Mouse (Mus musculus): ENCODE data around the gene Slc12a4. TPM values are rescaled to one million over a fixed set of nuclear protein-coding genes. Genes with fewer than 3 reads are reported as not detected.
"Not testable (repeated sequence)": the region's sequence is repeated elsewhere in the genome, so short reads cannot be mapped to it uniquely, and the experiment has no call there.

Gene Slc12a4
- polyA plus RNA-seq, 1 experiment from 2014 or later, result 38.4 TPM

DNA sequence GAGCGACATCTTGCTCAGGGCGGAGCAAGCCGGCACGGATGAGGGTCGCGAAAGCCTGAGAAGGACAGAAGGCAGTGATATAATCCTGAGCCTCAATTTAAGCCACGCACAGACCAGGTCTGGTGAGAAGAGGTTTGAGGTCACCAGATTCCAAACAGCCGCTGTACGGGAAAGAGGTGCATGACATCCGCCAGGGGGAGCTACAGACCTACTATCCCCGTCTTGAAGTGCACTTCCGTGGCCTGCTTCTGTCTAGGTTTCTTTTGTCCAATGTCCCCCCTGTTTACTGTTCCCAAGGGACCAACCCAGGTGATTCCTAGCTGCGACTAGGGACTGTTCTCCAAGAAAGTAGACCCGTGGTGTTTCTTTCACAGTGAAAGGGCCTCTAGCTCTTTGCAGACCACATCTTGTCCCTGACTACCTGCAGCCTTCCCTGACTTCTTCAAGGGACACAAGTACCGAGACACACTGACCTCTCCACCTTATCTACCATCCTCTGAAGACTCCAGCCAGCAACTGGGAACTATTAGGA is 25.0 kb upstream of the Slc12a4 start, which contains the start of gene Dus2:
Gene Dus2, plus strand, starts transcription at position 482 of the 532 bp plus-strand sequence.
- Histone ChIP-seq H3K4me1 (ENCODE audit: control insufficient read depth in 2 of 2, insufficient read depth in 2 of 2, low read length in 2 of 2) (peaks cover 5 to 8% of the 10 kb centered on the region in 2 experiments; a peak in 2 of 4 replicates), H3K9me3 (ENCODE audit: control insufficient read depth, low read length) (no peaks in the 10 kb centered on the region), H3K27me3 (ENCODE audit: control insufficient read depth, insufficient read depth, low read length) (no peaks in the 10 kb centered on the region), H3K4me2 (ENCODE audit: low read length) (peak within 1 kb of the TSS; percentile 34), H3K9ac (ENCODE audit: low read length) (peak within 1 kb of the TSS; percentile 56; the same call in 1 of the 2 replicates), H3K27ac (replicated peaks in 1 of 2; ENCODE audit: control insufficient read depth in 1 of 2, insufficient read depth in 1 of 2, low read depth in 2 of 2, low read length in 2 of 2) (no peak within 1 kb of the TSS), H3K36me3 (ENCODE audit: control insufficient read depth, insufficient read depth, low read length) (no peaks in the 10 kb centered on the region), H3K4me3 (ENCODE audit: control insufficient read depth in 1 of 2, insufficient read depth in 1 of 2, low read depth in 1 of 2, low read length in 2 of 2) (no peak within 1 kb of the TSS)
- ATAC-seq (ENCODE audit: insufficient number of reproducible peaks, insufficient read depth, low FRiP score, low read depth), result peak; percentile 75; the same call in 1 of the 2 replicates
- WGBS, result 8% methylated on average over 15 of the region's 15 CpGs

DNA sequence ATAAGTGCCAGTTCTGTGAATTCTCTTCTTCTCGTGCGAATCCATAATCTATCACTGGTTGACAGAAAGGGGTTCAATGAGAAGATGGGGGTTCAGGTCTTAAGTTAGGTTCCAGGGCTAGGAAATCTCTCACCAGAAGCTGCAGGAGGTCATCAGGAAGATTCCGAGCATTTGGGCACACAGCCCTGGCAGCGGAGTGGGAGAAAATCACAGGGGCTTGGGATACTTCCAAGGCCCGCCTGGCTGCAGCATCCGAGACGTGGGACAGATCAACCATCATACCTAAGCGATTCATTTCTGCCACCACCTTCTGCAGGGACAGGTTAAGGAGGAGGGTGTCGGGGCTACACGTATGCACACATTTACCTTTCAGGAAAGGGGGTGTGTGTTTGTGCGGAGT is 22.6 kb upstream of the Slc12a4 start:
- Histone ChIP-seq H3K9ac (ENCODE audit: low read length) (no peak overlapping the region), H3K27me3 (ENCODE audit: control insufficient read depth, insufficient read depth, low read length) (no peaks in the 10 kb centered on the region), H3K27ac (replicated peaks in 1 of 2; ENCODE audit: control insufficient read depth in 1 of 2, insufficient read depth in 1 of 2, low read depth in 2 of 2, low read length in 2 of 2) (no peak overlapping the region), H3K4me1 (ENCODE audit: control insufficient read depth in 2 of 2, insufficient read depth in 2 of 2, low read length in 2 of 2) (peaks cover 5 to 8% of the 10 kb centered on the region in 2 experiments; a peak in 2 of 4 replicates), H3K4me3 (ENCODE audit: control insufficient read depth in 1 of 2, insufficient read depth in 1 of 2, low read depth in 1 of 2, low read length in 2 of 2) (no peak overlapping the region), H3K36me3 (ENCODE audit: control insufficient read depth, insufficient read depth, low read length) (no peaks in the 10 kb centered on the region), H3K9me3 (ENCODE audit: control insufficient read depth, low read length) (no peaks in the 10 kb centered on the region), H3K4me2 (ENCODE audit: low read length) (no peak overlapping the region)
- ATAC-seq (ENCODE audit: insufficient number of reproducible peaks, insufficient read depth, low FRiP score, low read depth), result no peak
- 77% methylated on average over 11 of the region's 11 CpGs for WGBS

DNA sequence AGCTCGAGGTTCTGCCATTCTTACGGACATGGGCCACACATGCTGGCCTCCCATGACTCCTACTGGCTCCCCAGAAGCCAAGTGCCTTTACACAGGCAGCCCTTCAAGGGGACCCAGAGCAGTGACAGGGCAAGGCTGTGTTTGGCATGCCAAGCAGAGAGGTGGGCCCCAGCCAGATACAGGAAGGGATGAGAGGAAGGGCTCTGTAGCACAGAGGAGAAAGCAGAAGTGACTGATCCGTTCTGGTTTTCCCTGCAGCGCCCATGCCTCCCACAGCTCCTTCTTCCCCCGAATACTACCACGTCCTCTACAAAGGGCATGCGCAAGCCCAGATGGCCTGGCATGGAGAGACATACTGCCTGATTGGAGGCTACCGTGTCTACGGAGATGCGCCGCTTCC is 17.5 kb upstream of the Slc12a4 start:
- not testable (repeated sequence) for H3K4me3 ChIP-seq (ENCODE audit: control insufficient read depth in 1 of 2, insufficient read depth in 1 of 2, low read depth in 1 of 2, low read length in 2 of 2); H3K27ac ChIP-seq (replicated peaks in 1 of 2; ENCODE audit: control insufficient read depth in 1 of 2, insufficient read depth in 1 of 2, low read depth in 2 of 2, low read length in 2 of 2); H3K9me3 ChIP-seq (ENCODE audit: control insufficient read depth, low read length); H3K9ac ChIP-seq (ENCODE audit: low read length); H3K4me2 ChIP-seq (ENCODE audit: low read length); H3K4me1 ChIP-seq (ENCODE audit: control insufficient read depth in 2 of 2, insufficient read depth in 2 of 2, low read length in 2 of 2); H3K36me3 ChIP-seq (ENCODE audit: control insufficient read depth, insufficient read depth, low read length); ATAC-seq (ENCODE audit: insufficient number of reproducible peaks, insufficient read depth, low FRiP score, low read depth); H3K27me3 ChIP-seq (ENCODE audit: control insufficient read depth, insufficient read depth, low read length)
- WGBS, result 79% methylated on average over 11 of the region's 11 CpGs

DNA sequence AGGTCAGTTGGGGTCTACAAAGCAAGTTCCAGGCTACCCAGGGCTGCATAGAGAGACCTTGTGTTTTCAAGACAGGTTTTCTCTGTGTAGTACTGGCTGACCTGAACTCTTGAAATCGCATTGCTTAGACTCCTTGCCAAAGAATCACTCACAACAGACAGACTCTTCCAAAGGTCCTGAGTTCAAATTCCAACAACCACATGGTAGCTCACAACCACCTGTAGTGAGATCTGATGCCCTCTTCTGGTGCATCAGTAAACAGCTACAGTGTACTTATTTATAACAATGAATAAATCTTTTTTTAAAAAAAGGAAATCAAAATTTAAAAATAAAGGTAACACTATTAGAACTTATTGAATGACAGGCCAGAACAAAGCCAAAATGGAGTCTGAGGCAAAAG is 15.2 kb upstream of the Slc12a4 start:
- Histone ChIP-seq H3K4me1 (ENCODE audit: control insufficient read depth in 2 of 2, insufficient read depth in 2 of 2, low read length in 2 of 2) (no peaks in the 10 kb centered on the region), H3K27ac (replicated peaks in 1 of 2; ENCODE audit: control insufficient read depth in 1 of 2, insufficient read depth in 1 of 2, low read depth in 2 of 2, low read length in 2 of 2) (no peak overlapping the region), H3K4me3 (ENCODE audit: control insufficient read depth in 1 of 2, insufficient read depth in 1 of 2, low read depth in 1 of 2, low read length in 2 of 2) (no peak overlapping the region), H3K36me3 (ENCODE audit: control insufficient read depth, insufficient read depth, low read length) (no peaks in the 10 kb centered on the region), H3K9me3 (ENCODE audit: control insufficient read depth, low read length) (no peaks in the 10 kb centered on the region), H3K4me2 (ENCODE audit: low read length) (no peak overlapping the region), H3K27me3 (ENCODE audit: control insufficient read depth, insufficient read depth, low read length) (no peaks in the 10 kb centered on the region), H3K9ac (ENCODE audit: low read length) (no peak overlapping the region)
- WGBS, result 94% methylated on average over 1 of the region's 1 CpGs
- ATAC-seq (ENCODE audit: insufficient number of reproducible peaks, insufficient read depth, low FRiP score, low read depth), result no peak

DNA sequence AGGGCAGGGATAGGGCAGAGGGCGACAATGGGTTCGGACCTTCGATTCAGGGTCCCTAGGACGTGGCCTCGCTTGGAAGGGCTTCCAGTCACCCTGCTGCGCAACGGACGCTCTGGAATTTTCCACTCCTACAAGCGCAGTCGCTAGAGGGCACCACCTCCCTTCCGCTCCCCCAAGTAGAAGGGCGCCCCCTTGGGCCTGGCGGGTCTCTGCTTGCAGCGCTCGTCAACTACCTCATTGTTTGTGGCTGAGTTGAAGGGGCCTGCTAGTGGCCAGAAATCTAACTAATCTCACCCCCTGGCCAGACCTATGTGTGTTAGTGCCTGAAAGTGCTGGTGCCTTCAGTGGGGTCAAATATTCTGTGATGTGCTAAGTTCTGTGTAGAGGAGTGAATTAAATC is 13.4 kb upstream of the Slc12a4 start, which contains the start of gene Dpep3:
Gene Dpep3, minus strand, starts transcription at position 105 of the 400 bp plus-strand sequence.
- Histone ChIP-seq H3K27me3 (ENCODE audit: control insufficient read depth, insufficient read depth, low read length) (no peaks in the 10 kb centered on the region), H3K4me2 (ENCODE audit: low read length) (no peak within 1 kb of the TSS), H3K9ac (ENCODE audit: low read length) (no peak within 1 kb of the TSS), H3K27ac (replicated peaks in 1 of 2; ENCODE audit: control insufficient read depth in 1 of 2, insufficient read depth in 1 of 2, low read depth in 2 of 2, low read length in 2 of 2) (no peak within 1 kb of the TSS), H3K36me3 (ENCODE audit: control insufficient read depth, insufficient read depth, low read length) (no peaks in the 10 kb centered on the region), H3K4me1 (ENCODE audit: control insufficient read depth in 2 of 2, insufficient read depth in 2 of 2, low read length in 2 of 2) (no peaks in the 10 kb centered on the region), H3K9me3 (ENCODE audit: control insufficient read depth, low read length) (no peaks in the 10 kb centered on the region), H3K4me3 (ENCODE audit: control insufficient read depth in 1 of 2, insufficient read depth in 1 of 2, low read depth in 1 of 2, low read length in 2 of 2) (no peak within 1 kb of the TSS)
- no peak for ATAC-seq (ENCODE audit: insufficient number of reproducible peaks, insufficient read depth, low FRiP score, low read depth)
- WGBS, result 92% methylated on average over 15 of the region's 15 CpGs

DNA sequence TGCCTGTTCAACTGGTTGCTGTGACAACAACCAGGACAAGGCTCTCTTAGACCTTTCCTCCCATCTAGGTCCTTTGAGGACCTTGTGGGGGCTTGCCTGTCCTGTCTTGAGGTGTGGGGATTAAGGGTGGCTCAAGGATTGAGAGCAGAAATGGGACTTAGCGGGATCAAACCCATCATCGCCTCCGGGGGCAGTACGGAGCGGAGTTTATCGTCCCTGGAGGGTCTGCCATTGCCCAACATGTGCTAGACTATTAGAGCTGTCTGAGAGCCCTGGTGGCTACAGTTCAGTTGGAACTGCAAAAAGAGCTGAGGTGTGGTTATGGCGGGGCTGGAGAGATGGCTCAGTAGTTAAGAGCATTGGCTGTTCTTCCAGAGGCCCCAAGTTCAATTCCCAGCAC is 9.5 kb upstream of the Slc12a4 start:
- WGBS, result 66% methylated on average over 7 of the region's 7 CpGs
- Histone ChIP-seq H3K27me3 (ENCODE audit: control insufficient read depth, insufficient read depth, low read length) (no peaks in the 10 kb centered on the region), H3K4me3 (ENCODE audit: control insufficient read depth in 1 of 2, insufficient read depth in 1 of 2, low read depth in 1 of 2, low read length in 2 of 2) (no peak overlapping the region), H3K4me2 (ENCODE audit: low read length) (no peak overlapping the region), H3K9me3 (ENCODE audit: control insufficient read depth, low read length) (no peaks in the 10 kb centered on the region), H3K36me3 (ENCODE audit: control insufficient read depth, insufficient read depth, low read length) (no peaks in the 10 kb centered on the region), H3K9ac (ENCODE audit: low read length) (no peak overlapping the region), H3K4me1 (ENCODE audit: control insufficient read depth in 2 of 2, insufficient read depth in 2 of 2, low read length in 2 of 2) (no peaks in the 10 kb centered on the region), H3K27ac (replicated peaks in 1 of 2; ENCODE audit: control insufficient read depth in 1 of 2, insufficient read depth in 1 of 2, low read depth in 2 of 2, low read length in 2 of 2) (no peak overlapping the region)
- no peak for ATAC-seq (ENCODE audit: insufficient number of reproducible peaks, insufficient read depth, low FRiP score, low read depth)

DNA sequence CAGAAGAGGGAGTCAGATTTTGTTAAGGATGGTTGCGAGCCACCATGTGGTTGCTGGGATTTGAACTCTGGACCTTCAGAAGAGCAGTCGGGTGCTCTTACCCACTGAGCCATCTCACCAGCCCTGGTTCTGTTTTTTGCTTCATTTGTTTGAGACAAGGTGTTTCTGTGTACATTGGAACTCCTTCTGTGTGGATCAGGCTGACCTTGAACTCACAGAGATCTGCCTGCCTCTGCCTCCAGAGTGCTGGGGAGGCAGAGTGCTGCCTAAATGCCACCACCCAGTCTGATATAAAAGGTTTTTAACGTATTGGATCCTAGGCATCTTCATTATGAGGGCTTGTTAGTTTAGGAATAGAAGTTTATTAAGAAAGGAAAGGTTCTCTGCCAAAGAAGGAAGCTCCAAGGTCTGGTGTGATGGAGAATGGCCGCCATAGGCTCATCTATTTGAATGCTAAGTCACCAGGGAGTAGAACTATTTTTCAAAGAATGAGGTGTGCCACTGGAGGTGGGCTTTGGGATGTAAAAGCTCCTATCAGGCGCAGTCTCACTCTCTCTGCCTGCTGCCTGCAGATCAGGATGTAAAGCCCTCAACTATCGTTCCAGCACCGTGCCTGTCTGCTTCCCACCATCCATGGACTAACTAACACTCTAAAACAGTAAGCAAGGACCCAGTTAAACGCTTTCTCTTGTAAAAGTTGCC is 5.3 kb upstream of the Slc12a4 start:
- Histone ChIP-seq H3K9me3 (ENCODE audit: control insufficient read depth, low read length) (no peaks in the 10 kb centered on the region), H3K4me3 (ENCODE audit: control insufficient read depth in 1 of 2, insufficient read depth in 1 of 2, low read depth in 1 of 2, low read length in 2 of 2) (no peak overlapping the region), H3K36me3 (ENCODE audit: control insufficient read depth, insufficient read depth, low read length) (no peaks in the 10 kb centered on the region), H3K27me3 (ENCODE audit: control insufficient read depth, insufficient read depth, low read length) (no peaks in the 10 kb centered on the region), H3K4me2 (ENCODE audit: low read length) (no peak overlapping the region), H3K9ac (ENCODE audit: low read length) (no peak overlapping the region), H3K4me1 (ENCODE audit: control insufficient read depth in 2 of 2, insufficient read depth in 2 of 2, low read length in 2 of 2) (peaks cover 8 to 18% of the 10 kb centered on the region in 2 experiments), H3K27ac (replicated peaks in 1 of 2; ENCODE audit: control insufficient read depth in 1 of 2, insufficient read depth in 1 of 2, low read depth in 2 of 2, low read length in 2 of 2) (no peak overlapping the region)
- no peak for ATAC-seq (ENCODE audit: insufficient number of reproducible peaks, insufficient read depth, low FRiP score, low read depth)
- 74% methylated on average over 8 of the region's 8 CpGs for WGBS

Data from heart, embryonic 14.5 days (tissue).